Mouse (Mus musculus): ENCODE measurements around the gene Slc4a4.

DNA sequence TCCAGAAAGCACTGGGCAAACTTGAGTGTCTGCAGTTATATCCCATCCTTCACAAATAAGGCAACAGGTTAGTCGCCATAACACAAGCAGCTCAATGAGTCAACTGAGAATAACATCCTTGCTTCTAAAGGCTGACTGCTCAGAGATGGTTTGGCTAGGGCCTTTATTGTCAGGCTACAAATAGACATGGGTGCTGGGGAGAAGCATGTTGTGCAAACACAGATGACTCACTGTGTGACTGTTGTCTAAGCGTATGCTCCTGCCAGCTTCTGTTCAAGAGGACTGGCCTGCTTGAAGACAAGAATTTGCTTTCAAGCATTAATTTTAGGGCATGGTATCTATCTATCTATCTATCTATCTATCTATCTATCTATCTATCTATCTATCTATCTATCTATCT is 253.5 kb downstream of the Slc4a4 start:
- TF ChIP-seq GATA1 (IDR thresholded peaks at IDR 0.05; ENCODE audit: low read length) = no peak
- TF ChIP-seq TAL1 (IDR thresholded peaks at IDR 0.05; ENCODE audit: low read length) = no peak
